Mouse (Mus musculus): ENCODE data around the gene Dusp1.

GRCm38 (mm10) chr17:26553033-26553432, 8.9 kb downstream of the Dusp1 start:
- TF ChIP-seq CTCF (IDR thresholded peaks at IDR 0.05; ENCODE audit: low read depth), result no peak
- no peak for TF ChIP-seq EP300 (IDR thresholded peaks at IDR 0.05; ENCODE audit: low read depth)
